ENCODE assay signal across 13 mouse cellular contexts in the genomic region with DNA sequence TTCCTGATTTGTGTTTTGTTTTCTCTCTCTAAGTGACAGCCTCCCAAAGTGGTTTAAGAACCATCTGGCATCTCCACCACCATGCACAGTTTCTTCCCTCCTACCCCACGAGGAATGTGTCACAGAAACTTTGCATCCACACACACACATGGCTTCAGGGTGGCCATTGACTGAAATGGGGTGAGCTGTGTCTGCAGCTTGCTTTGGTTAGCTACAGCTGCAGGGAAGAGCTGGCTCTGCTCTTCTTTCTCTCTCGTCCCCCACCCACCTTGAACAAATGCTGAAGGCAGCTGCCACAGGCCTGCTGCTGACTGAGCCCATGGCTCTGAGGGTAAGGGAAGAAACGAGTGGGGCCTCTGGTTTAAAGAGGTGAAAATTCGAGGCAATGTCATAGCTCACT.
"Had no signal": no experiment of that assay in that cellular context is flagged by ENCODE, and none has a peak within 500 bp of the region (broad histone marks: within the 10 kb centered on the region; RNA-seq: fewer than 3 reads in every experiment).

No protein-coding gene starts in this region.

- H3K27me3 ChIP-seq: limb, embryonic 13.5 days; midbrain, embryonic 12.5 days had no signal

- H3K4me2 ChIP-seq: limb, embryonic 13.5 days; midbrain, embryonic 12.5 days had no signal

- H3K4me1 ChIP-seq: midbrain, embryonic 12.5 days had no signal

- H3K27ac ChIP-seq: kidney, postnatal 0 days; limb, embryonic 13.5 days; liver, embryonic 14.5 days; midbrain, embryonic 12.5 days had no signal

- H3K9me3 ChIP-seq: midbrain, embryonic 12.5 days had no signal

- ATAC-seq: midbrain, embryonic 16.5 days had no signal

- H3K4me3 ChIP-seq: limb, embryonic 13.5 days; midbrain, embryonic 12.5 days had no signal

- H3K9ac ChIP-seq: limb, embryonic 13.5 days; liver, embryonic 14.5 days; midbrain, embryonic 12.5 days had no signal

- H3K36me3 ChIP-seq: limb, embryonic 13.5 days; midbrain, embryonic 12.5 days had no signal

- DNase-seq: kidney, adult 11 months; kidney, adult 9 months; kidney, postnatal 36 days; layer of hippocampus, adult 9-11 months; layer of hippocampus, postnatal 36 days; lung, adult 18-20 months; thymus, adult 2 months; thymus, postnatal 25 days had no signal
